Mouse (Mus musculus) spleen, adult 2 months (tissue): ENCODE data around the gene Hao2. TPM values are rescaled to one million over a fixed set of nuclear protein-coding genes. Genes with fewer than 3 reads are reported as not detected.

ENCODE experiments used
- DNase-seq, 2 experiments: peaks; one replicate each; pipeline versions ENCODE4 v3.0.0 to v3.0.0-alpha.2; 2012 to 2021; ENCODE audit warnings: low spot score in 2 of 2, low read depth in 1 of 2
- H3K27ac ChIP-seq: fragments of 200-500 bp; 2 replicates; pipeline ENCODE4 v1.5.1; 2012; ENCODE audit warnings: low read length, inconsistent platforms; ENCODE audit not compliant: insufficient read depth
- H3K27me3 ChIP-seq: fragments of 200-500 bp; 2 replicates; pipeline ENCODE4 v1.6.1; 2012; ENCODE audit warnings: mild to moderate bottlenecking, moderate library complexity, low read length, inconsistent platforms; ENCODE audit not compliant: control insufficient read depth, insufficient read depth
- H3K36me3 ChIP-seq: fragments of 200-500 bp; 2 replicates; pipeline ENCODE4 v1.6.1; 2012; ENCODE audit warnings: mild to moderate bottlenecking, low read length, inconsistent platforms; ENCODE audit not compliant: control insufficient read depth, insufficient read depth
- H3K4me1 ChIP-seq: fragments of 200-500 bp; 2 replicates; pipeline ENCODE4 v1.6.1; 2011; ENCODE audit warnings: inconsistent platforms; ENCODE audit not compliant: control insufficient read depth, insufficient read depth, insufficient read length
- H3K4me3 ChIP-seq: fragments of 200-500 bp; 2 replicates; pipeline ENCODE4 v1.5.1; 2011; ENCODE audit warnings: mild to moderate bottlenecking, inconsistent platforms; ENCODE audit not compliant: insufficient read depth, insufficient read length; ENCODE audit errors: extremely low read depth
- CTCF ChIP-seq: fragments of 200-500 bp; IDR thresholded peaks from 2 replicates; pipeline ENCODE4 v1.5.1; 2011; ENCODE audit warnings: mild to moderate bottlenecking, inconsistent platforms; ENCODE audit not compliant: insufficient read depth, insufficient read length, insufficient replicate concordance; ENCODE audit errors: extremely low read depth
- POLR2A ChIP-seq: fragments of 200-500 bp; IDR thresholded peaks from 2 replicates; pipeline ENCODE4 v1.6.1; 2011; ENCODE audit warnings: low read depth, low read length, inconsistent platforms
- WGBS: fragments of 180-500 bp; shearing (Covaris S2); methylation state at CpG from one replicate; pipeline ENCODE4 v1.1.7; 2018; 5-methylcytosine and 5-hydroxymethylcytosine counted together
- polyA plus RNA-seq: library from polyadenylated mRNA; depleted of rRNA; stranded (reverse); fragments of >200 nt; gene quantifications from 2 replicates; pipeline ENCODE4 v1.2.3, GENCODE M21; 2012; rRNA removed

Hao2 gene
- polyA plus RNA-seq: 0.04 and 0.07 TPM in 2 replicates

DNA sequence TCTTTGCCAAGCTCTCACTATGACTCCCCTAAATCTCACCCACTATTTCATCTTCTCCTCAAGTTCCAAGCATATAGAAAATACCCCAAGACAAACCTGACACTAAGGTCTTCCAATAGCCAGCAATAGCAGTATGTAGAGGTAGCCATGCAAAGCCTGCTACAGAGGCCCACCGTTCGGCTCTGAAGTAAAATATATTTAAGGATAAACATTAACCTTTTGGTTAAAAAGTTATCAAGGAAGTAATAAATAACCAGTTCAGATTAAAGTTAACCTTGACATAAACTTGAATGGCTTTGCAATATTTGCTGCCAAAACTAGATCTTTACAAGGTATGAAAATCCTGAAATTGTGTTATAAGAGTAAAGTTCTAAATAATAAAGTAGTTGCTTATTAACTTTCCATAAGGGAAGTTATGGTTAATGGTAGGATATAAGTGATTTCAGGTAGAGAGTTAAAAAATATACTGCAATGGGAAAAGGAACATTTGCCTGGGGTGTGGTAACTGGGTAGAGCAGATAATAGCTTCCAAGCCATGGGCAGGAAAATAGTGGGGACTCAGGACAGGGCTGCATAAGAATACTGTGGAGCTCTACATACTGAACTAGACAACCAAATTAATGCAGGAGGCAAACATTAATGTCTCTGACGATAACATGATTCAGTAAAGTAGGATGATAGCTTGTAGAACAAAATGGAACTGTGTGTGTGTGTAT is at the start of gene Hao2:
Gene Hao2 (minus strand): TSS at position 183 of the 716 bp plus-strand sequence.
- Histone ChIP-seq H3K4me3 (no peak within 1 kb of the TSS), H3K27ac (no peak within 1 kb of the TSS), H3K36me3 (no peaks in the 10 kb centered on the region), H3K27me3 (no peaks in the 10 kb centered on the region), H3K4me1 (no peaks in the 10 kb centered on the region)
- 84% methylated on average over 3 of the region's 3 CpGs for whole genome bisulfite sequencing
- no peak for TF ChIP-seq POLR2A
- no peak for TF ChIP-seq CTCF
- no peak for DNase-seq

GRCm38 (mm10) chr3:98941601-98942000 is 48.6 kb upstream of the Hao2 start:
- H3K4me3 ChIP-seq: no peak overlapping the region
- TF ChIP-seq POLR2A (no peak), CTCF (no peak)
- WGBS: 26% methylated on average over 10 of the region's 10 CpGs

GRCm38 (mm10) chr3:98941066-98941551 is 48.1 kb upstream of the Hao2 start:
- no peak for TF ChIP-seq CTCF
- TF ChIP-seq POLR2A: no peak
- no peak for DNase-seq
- Histone ChIP-seq H3K36me3 (no peaks in the 10 kb centered on the region), H3K27me3 (no peaks in the 10 kb centered on the region), H3K4me3 (no peak overlapping the region), H3K4me1 (no peaks in the 10 kb centered on the region), H3K27ac (no peak overlapping the region)
- WGBS: 5% methylated on average over 24 of the region's 24 CpGs

More at GRCm38 (mm10) chr3:98941601-98942000, 48.6 kb upstream of the Hao2 start:
- Histone ChIP-seq H3K36me3 (no peaks in the 10 kb centered on the region), H3K27me3 (no peaks in the 10 kb centered on the region), H3K27ac (no peak overlapping the region), H3K4me1 (no peaks in the 10 kb centered on the region)
- DNase-seq: no peak

GRCm38 (mm10) chr3:98940225-98940624 is 47.2 kb upstream of the Hao2 start:
- 79% methylated on average over 4 of the region's 4 CpGs for WGBS
- H3K27ac ChIP-seq: no peak overlapping the region
- TF ChIP-seq POLR2A: no peak
- TF ChIP-seq CTCF: no peak

DNA sequence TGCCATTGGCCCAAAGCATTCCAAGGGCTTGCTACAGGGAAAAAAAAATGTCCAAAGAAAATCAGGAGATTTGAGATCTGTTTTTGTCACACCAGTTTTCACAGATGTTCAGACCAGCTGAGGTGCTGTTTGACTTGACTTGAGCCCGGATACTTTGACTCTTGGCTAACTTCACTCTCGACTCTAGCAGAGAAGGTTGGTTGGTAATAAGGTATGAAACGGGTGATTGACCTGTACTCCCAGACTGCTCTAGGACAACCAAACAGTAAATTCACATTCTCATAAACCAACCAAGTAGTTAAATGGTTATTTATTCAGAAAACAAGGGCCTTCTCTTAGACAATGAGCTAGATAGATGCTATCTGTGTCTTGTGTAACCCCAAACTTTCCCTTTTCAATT is 43.4 kb upstream of the Hao2 start:
- H3K4me1 ChIP-seq: no peaks in the 10 kb centered on the region
- WGBS: 82% methylated on average over 3 of the region's 3 CpGs
- no peak for DNase-seq
- no peaks in the 10 kb centered on the region for H3K36me3 ChIP-seq
- no peak for TF ChIP-seq POLR2A
- TF ChIP-seq CTCF: no peak
- H3K27ac ChIP-seq: no peak overlapping the region
- no peaks in the 10 kb centered on the region for H3K27me3 ChIP-seq
- H3K4me3 ChIP-seq: no peak overlapping the region

More at GRCm38 (mm10) chr3:98940225-98940624, 47.2 kb upstream of the Hao2 start:
- no peaks in the 10 kb centered on the region for H3K4me1 ChIP-seq
- H3K4me3 ChIP-seq: no peak overlapping the region
- no peak for DNase-seq
- no peaks in the 10 kb centered on the region for H3K36me3 ChIP-seq
- no peaks in the 10 kb centered on the region for H3K27me3 ChIP-seq

- TF ChIP-seq POLR2A: no peak
- no peak for TF ChIP-seq CTCF
- 86% methylated on average over 7 of the region's 7 CpGs for WGBS
- no peak overlapping the region for H3K4me3 ChIP-seq
- no peaks in the 10 kb centered on the region for H3K36me3 ChIP-seq
- H3K4me1 ChIP-seq: no peaks in the 10 kb centered on the region
- no peak for DNase-seq
- no peaks in the 10 kb centered on the region for H3K27me3 ChIP-seq
- H3K27ac ChIP-seq: no peak overlapping the region
Observed at GRCm38 (mm10) chr3:98934601-98935000, 41.6 kb upstream of the Hao2 start.

DNA sequence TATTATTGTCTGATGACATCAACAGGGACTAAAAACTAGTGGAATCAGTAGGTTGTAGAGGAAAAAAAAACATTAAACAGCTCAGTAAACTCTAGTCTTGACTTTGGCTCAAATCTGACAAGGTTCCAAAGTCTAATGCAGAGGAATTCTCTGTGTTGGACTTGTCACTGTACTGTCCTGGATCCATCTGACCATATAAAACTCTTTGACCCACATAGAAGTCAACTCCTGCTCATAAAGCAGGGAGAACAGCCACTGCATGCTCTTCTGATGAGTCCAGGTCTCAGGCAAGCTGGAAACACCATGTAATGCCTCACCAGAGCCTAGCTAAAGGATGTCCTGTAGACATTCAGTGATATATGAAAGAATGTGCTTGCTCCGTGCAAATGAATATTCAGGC is 41.0 kb upstream of the Hao2 start:
- no peak overlapping the region for H3K4me3 ChIP-seq
- H3K4me1 ChIP-seq: no peaks in the 10 kb centered on the region
- no peak for DNase-seq
- H3K36me3 ChIP-seq: no peaks in the 10 kb centered on the region
- TF ChIP-seq POLR2A: no peak
- WGBS: 95% methylated on average over 1 of the region's 1 CpGs
- no peak overlapping the region for H3K27ac ChIP-seq
- H3K27me3 ChIP-seq: no peaks in the 10 kb centered on the region
